Mouse (Mus musculus) heart, embryonic 11.5 days (tissue): ENCODE data around the gene Gm26558. TPM values are rescaled to one million over a fixed set of nuclear protein-coding genes. Genes with fewer than 3 reads are reported as not detected.

Experiments
- ATAC-seq: fragments of 200-750 bp; cut with Nextera tagmentation; replicated peaks from 2 replicates; pipeline ENCODE4 v1.8.0; 2017; ENCODE audit warnings: moderate library complexity; ENCODE audit not compliant: insufficient number of reproducible peaks, low FRiP score, low TSS enrichment
- H3K27ac ChIP-seq: fragments of 300-500 bp; sonication (generic); 2 replicates; pipeline ENCODE4 v1.5.1; 2014; ENCODE audit warnings: mild to moderate bottlenecking, low read depth, low read length
- H3K27me3 ChIP-seq: fragments of 300-500 bp; sonication (generic); 2 replicates; pipeline ENCODE4 v1.6.1; 2014; ENCODE audit warnings: mild to moderate bottlenecking, low read length, mixed read lengths; ENCODE audit not compliant: control insufficient read depth, insufficient read depth
- H3K36me3 ChIP-seq: fragments of 300-500 bp; sonication (generic); 2 replicates; pipeline ENCODE4 v1.6.1; 2014; ENCODE audit warnings: mild to moderate bottlenecking, low read length, moderate library complexity, mixed read lengths; ENCODE audit not compliant: control insufficient read depth, insufficient read depth
- H3K4me1 ChIP-seq: fragments of 300-500 bp; sonication (generic); 2 replicates; pipeline ENCODE4 v1.6.1; 2014; ENCODE audit warnings: low read length; ENCODE audit not compliant: control insufficient read depth, insufficient read depth
- H3K4me2 ChIP-seq: fragments of 300-500 bp; sonication (generic); 2 replicates; pipeline ENCODE4 v1.6.1; 2014; ENCODE audit warnings: mild to moderate bottlenecking, moderate library complexity
- H3K4me3 ChIP-seq: fragments of 300-500 bp; sonication (generic); 2 replicates; pipeline ENCODE4 v1.5.1; 2014; ENCODE audit warnings: low read depth, low read length
- H3K9ac ChIP-seq: fragments of 300-500 bp; sonication (generic); 2 replicates; pipeline ENCODE4 v1.6.1; 2014; ENCODE audit warnings: mild to moderate bottlenecking, low read depth, low read length, moderate library complexity
- H3K9me3 ChIP-seq: fragments of 300-500 bp; sonication (generic); replicated peaks from 2 replicates; pipeline ENCODE4 v1.6.1; 2016; ENCODE audit warnings: low read length; ENCODE audit not compliant: control insufficient read depth
- WGBS: fragments of 180-500 bp; shearing (Covaris S2); extraction: QIAGEN DNeasy Blood & Tissue Kit; methylation state at CpG from one replicate; pipeline ENCODE4 v1.1.7; 2014; ENCODE audit not compliant: insufficient replicate concordance; 5-methylcytosine and 5-hydroxymethylcytosine counted together
- polyA plus RNA-seq: library from polyadenylated mRNA; unstranded; fragments of >200 nt; fragmentation: Nextera tagmentation; extraction: Ambion mirVana; gene quantifications from 2 replicates; pipeline ENCODE4 v1.2.1, GENCODE M21; 2014

Gm26558 gene
- polyA plus RNA-seq, 1 experiment from 2014 or later, result 5.1 TPM

GRCm38 (mm10) chr2:70660887-70661714, 807 bp downstream of the Gm26558 start, which contains the start of gene Gorasp2:
Gene Gorasp2, plus strand, starts transcription at chr2:70661576.
- peaks cover 8% of the 10 kb centered on the region; the same call in 1 of the 2 replicates for H3K4me1 ChIP-seq
- WGBS, result 1% methylated on average over 64 of the region's 64 CpGs
- peak within 1 kb of the TSS; percentile 99 for H3K9ac ChIP-seq
- peak within 1 kb of the TSS; percentile 96 for H3K27ac ChIP-seq
- ATAC-seq, result peak; percentile 91
- no peaks in the 10 kb centered on the region for H3K9me3 ChIP-seq
- no peaks in the 10 kb centered on the region for H3K27me3 ChIP-seq
- peak within 1 kb of the TSS; percentile 95 for H3K4me3 ChIP-seq
- peak within 1 kb of the TSS; percentile 80 for H3K4me2 ChIP-seq
- no peaks in the 10 kb centered on the region for H3K36me3 ChIP-seq

DNA sequence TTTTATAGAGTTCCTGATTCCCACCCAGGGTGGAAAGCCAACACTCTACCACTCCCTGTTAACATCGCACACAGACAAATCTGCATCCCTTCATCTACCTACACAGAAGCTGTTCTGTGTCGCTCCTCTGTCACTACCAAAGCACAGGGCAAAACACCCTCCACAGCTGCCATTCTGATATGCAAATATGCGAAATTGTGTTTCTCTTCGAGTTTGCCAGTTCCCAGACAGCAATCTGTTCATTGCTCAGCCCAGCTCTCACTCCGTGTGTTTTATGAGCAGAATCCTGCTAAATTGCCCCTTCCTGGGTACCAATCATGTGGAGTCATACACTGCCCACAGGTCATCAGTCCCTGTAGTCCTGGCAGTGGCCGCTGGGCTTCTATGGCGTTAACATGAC, 4.8 kb downstream of the Gm26558 start:
- WGBS, result 59% methylated on average over 7 of the region's 7 CpGs
- Histone ChIP-seq H3K4me2 (no peak overlapping the region), H3K27ac (no peak overlapping the region), H3K36me3 (no peaks in the 10 kb centered on the region), H3K9me3 (no peaks in the 10 kb centered on the region), H3K9ac (no peak overlapping the region), H3K4me3 (no peak overlapping the region), H3K4me1 (no peaks in the 10 kb centered on the region), H3K27me3 (no peaks in the 10 kb centered on the region)
- ATAC-seq, result no peak

GRCm38 (mm10) chr2:70651820-70652219, 10.1 kb downstream of the Gm26558 start:
- no peaks in the 10 kb centered on the region for H3K4me1 ChIP-seq
- H3K9me3 ChIP-seq, result no peaks in the 10 kb centered on the region
- ATAC-seq, result no peak
- no peaks in the 10 kb centered on the region for H3K27me3 ChIP-seq
- WGBS, result 29% methylated on average over 6 of the region's 6 CpGs
- H3K36me3 ChIP-seq, result no peaks in the 10 kb centered on the region
- H3K27ac ChIP-seq, result no peak overlapping the region
- H3K9ac ChIP-seq, result no peak overlapping the region
- H3K4me3 ChIP-seq, result no peak overlapping the region
- no peak overlapping the region for H3K4me2 ChIP-seq

DNA sequence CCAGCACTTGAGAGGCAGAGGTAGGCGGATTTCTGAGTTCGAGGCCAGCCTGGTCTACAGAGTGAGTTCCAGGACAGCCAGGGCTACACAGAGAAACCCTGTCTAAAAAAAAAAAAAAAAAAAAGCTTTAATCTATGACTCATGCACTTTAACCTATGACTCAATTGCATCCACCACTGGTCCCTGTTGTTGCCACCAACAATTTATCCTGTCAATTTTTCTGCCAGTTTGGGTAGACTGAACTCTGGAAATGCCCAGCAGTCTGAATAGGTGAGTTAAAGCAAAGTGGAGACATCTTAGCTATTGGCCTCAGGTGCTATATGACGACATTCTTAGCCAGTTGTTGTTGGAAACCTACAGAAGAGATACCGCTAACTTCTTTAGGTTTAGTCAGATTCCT, 12.4 kb downstream of the Gm26558 start:
- H3K4me3 ChIP-seq, result no peak overlapping the region
- no peaks in the 10 kb centered on the region for H3K4me1 ChIP-seq
- no peak overlapping the region for H3K9ac ChIP-seq
- no peak overlapping the region for H3K4me2 ChIP-seq
- ATAC-seq, result no peak
- H3K27me3 ChIP-seq, result no peaks in the 10 kb centered on the region
- no peaks in the 10 kb centered on the region for H3K9me3 ChIP-seq
- 83% methylated on average over 4 of the region's 4 CpGs for WGBS
- no peaks in the 10 kb centered on the region for H3K36me3 ChIP-seq
- H3K27ac ChIP-seq, result no peak overlapping the region

GRCm38 (mm10) chr2:70648271-70648670, 13.6 kb downstream of the Gm26558 start:
- H3K9ac ChIP-seq, result no peak overlapping the region
- no peaks in the 10 kb centered on the region for H3K27me3 ChIP-seq
- 74% methylated on average over 5 of the region's 5 CpGs for WGBS
- H3K9me3 ChIP-seq, result no peaks in the 10 kb centered on the region
- no peak overlapping the region for H3K4me2 ChIP-seq
- H3K36me3 ChIP-seq, result no peaks in the 10 kb centered on the region
- no peak for ATAC-seq
- H3K27ac ChIP-seq, result no peak overlapping the region
- no peak overlapping the region for H3K4me3 ChIP-seq
- no peaks in the 10 kb centered on the region for H3K4me1 ChIP-seq

GRCm38 (mm10) chr2:70647681-70648080, 14.2 kb downstream of the Gm26558 start:
- no peaks in the 10 kb centered on the region for H3K4me1 ChIP-seq
- H3K4me3 ChIP-seq, result no peak overlapping the region
- no peaks in the 10 kb centered on the region for H3K27me3 ChIP-seq
- no peak overlapping the region for H3K4me2 ChIP-seq
- WGBS, result 50% methylated on average over 4 of the region's 4 CpGs
- ATAC-seq, result no peak
- no peaks in the 10 kb centered on the region for H3K9me3 ChIP-seq
- no peaks in the 10 kb centered on the region for H3K36me3 ChIP-seq
- no peak overlapping the region for H3K9ac ChIP-seq
- H3K27ac ChIP-seq, result no peak overlapping the region

GRCm38 (mm10) chr2:70645266-70645780, 16.6 kb downstream of the Gm26558 start:
- no peak for ATAC-seq
- WGBS, result 63% methylated on average over 6 of the region's 6 CpGs
- no peaks in the 10 kb centered on the region for H3K4me1 ChIP-seq

GRCm38 (mm10) chr2:70642971-70643565, 18.8 kb downstream of the Gm26558 start:
- no peak for ATAC-seq
- H3K4me1 ChIP-seq, result no peaks in the 10 kb centered on the region
- no peak overlapping the region for H3K4me2 ChIP-seq
- no peaks in the 10 kb centered on the region for H3K9me3 ChIP-seq
- H3K9ac ChIP-seq, result no peak overlapping the region
- no peak overlapping the region for H3K27ac ChIP-seq
- H3K27me3 ChIP-seq, result no peaks in the 10 kb centered on the region
- H3K36me3 ChIP-seq, result no peaks in the 10 kb centered on the region
- WGBS, result 73% methylated on average over 16 of the region's 16 CpGs
- H3K4me3 ChIP-seq, result no peak overlapping the region

More at GRCm38 (mm10) chr2:70645266-70645780, 16.6 kb downstream of the Gm26558 start:
- Histone ChIP-seq H3K36me3 (no peaks in the 10 kb centered on the region), H3K9ac (no peak overlapping the region), H3K27me3 (no peaks in the 10 kb centered on the region), H3K27ac (no peak overlapping the region), H3K4me2 (no peak overlapping the region), H3K9me3 (no peaks in the 10 kb centered on the region), H3K4me3 (no peak overlapping the region)
